Mouse (Mus musculus) neural tube, embryonic 11.5 days (tissue): ENCODE measurements around the gene Arhgef38. TPM values are rescaled to one million over a fixed set of nuclear protein-coding genes. Genes with fewer than 3 reads are reported as not detected.

Experiments used
- ATAC-seq: fragments of 200-750 bp; cut with Nextera tagmentation; 2 replicates; pipeline ENCODE4 v1.8.0; 2017; ENCODE audit warnings: moderate number of reproducible peaks, mild to moderate bottlenecking, moderate TSS enrichment, moderate library complexity; ENCODE audit not compliant: insufficient read depth, low FRiP score, low TSS enrichment
- DNase-seq: peaks from one replicate; pipeline ENCODE4 v3.0.0-alpha.2; 2015; ENCODE audit warnings: low spot score
- H3K27ac ChIP-seq: fragments of 300-500 bp; sonication (generic); 2 replicates; pipeline ENCODE4 v1.5.1; 2014; ENCODE audit warnings: low read depth, mild to moderate bottlenecking, low read length
- H3K27me3 ChIP-seq: fragments of 300-500 bp; sonication (generic); 2 replicates; pipeline ENCODE4 v1.6.1; 2014; ENCODE audit warnings: mild to moderate bottlenecking, low read length, mixed read lengths; ENCODE audit not compliant: control insufficient read depth, insufficient read depth
- H3K36me3 ChIP-seq: fragments of 300-500 bp; sonication (generic); 2 replicates; pipeline ENCODE4 v1.6.1; 2014; ENCODE audit warnings: mild to moderate bottlenecking, low read length, moderate library complexity, mixed read lengths; ENCODE audit not compliant: control insufficient read depth, insufficient read depth
- H3K4me1 ChIP-seq: fragments of 300-500 bp; sonication (generic); 2 replicates; pipeline ENCODE4 v1.6.1; 2014; ENCODE audit warnings: low read length, mixed read lengths; ENCODE audit not compliant: control insufficient read depth, insufficient read depth
- H3K4me2 ChIP-seq: fragments of 300-500 bp; sonication (generic); 2 replicates; pipeline ENCODE4 v1.6.1; 2014; ENCODE audit warnings: low read depth, mild to moderate bottlenecking, moderate library complexity
- H3K4me3 ChIP-seq: fragments of 300-500 bp; sonication (generic); 2 replicates; pipeline ENCODE4 v1.5.1; 2014; ENCODE audit warnings: low read depth, low read length
- H3K9ac ChIP-seq: fragments of 300-500 bp; sonication (generic); 2 replicates; pipeline ENCODE4 v1.6.1; 2014; ENCODE audit warnings: mild to moderate bottlenecking, low read length
- H3K9me3 ChIP-seq: fragments of 300-500 bp; sonication (generic); 2 replicates; pipeline ENCODE4 v1.6.1; 2016; ENCODE audit warnings: low read length; ENCODE audit not compliant: control insufficient read depth
- WGBS: fragments of 180-500 bp; shearing (Covaris S2); extraction: QIAGEN DNeasy Blood & Tissue Kit; methylation state at CpG from one replicate; pipeline ENCODE4 v1.1.7; 2014; 5-methylcytosine and 5-hydroxymethylcytosine counted together
- polyA plus RNA-seq: library from polyadenylated mRNA; unstranded; fragments of >200 nt; fragmentation: Nextera tagmentation; extraction: Ambion mirVana; gene quantifications from 2 replicates; pipeline ENCODE4 v1.2.1, GENCODE M21; 2014

Gene Arhgef38
- polyA plus RNA-seq, 1 experiment from 2014 or later: not detected

- no peak for ATAC-seq
- 69% methylated on average over 12 of the region's 12 CpGs for WGBS
- Histone ChIP-seq H3K9ac (no peak overlapping the region), H3K27me3 (no peaks in the 10 kb centered on the region), H3K36me3 (no peaks in the 10 kb centered on the region), H3K4me3 (no peak overlapping the region), H3K4me1 (no peaks in the 10 kb centered on the region), H3K4me2 (no peak overlapping the region), H3K27ac (no peak overlapping the region), H3K9me3 (no peaks in the 10 kb centered on the region)
- no peak for DNase-seq
Measured at GRCm38 (mm10) chr3:133176033-133176750, 58.6 kb downstream of the Arhgef38 start.

GRCm38 (mm10) chr3:133172291-133172690 lies 62.5 kb downstream of the Arhgef38 start:
- no peak overlapping the region for H3K4me3 ChIP-seq
- ATAC-seq (no peak), DNase-seq (no peak)
- no peaks in the 10 kb centered on the region for H3K27me3 ChIP-seq
- H3K27ac ChIP-seq: no peak overlapping the region
- H3K4me2 ChIP-seq: no peak overlapping the region
- WGBS: 91% methylated on average over 4 of the region's 4 CpGs
- no peaks in the 10 kb centered on the region for H3K9me3 ChIP-seq
- H3K4me1 ChIP-seq: no peaks in the 10 kb centered on the region
- no peaks in the 10 kb centered on the region for H3K36me3 ChIP-seq
- no peak overlapping the region for H3K9ac ChIP-seq

GRCm38 (mm10) chr3:133169737-133170136 lies 65.0 kb downstream of the Arhgef38 start:
- Histone ChIP-seq H3K27me3 (no peaks in the 10 kb centered on the region), H3K9me3 (no peaks in the 10 kb centered on the region), H3K4me2 (no peak overlapping the region), H3K27ac (no peak overlapping the region), H3K4me1 (no peaks in the 10 kb centered on the region), H3K4me3 (no peak overlapping the region), H3K9ac (no peak overlapping the region), H3K36me3 (no peaks in the 10 kb centered on the region)
- 91% methylated on average over 7 of the region's 7 CpGs for WGBS
- DNase-seq (no peak), ATAC-seq (no peak)

- no peaks in the 10 kb centered on the region for H3K27me3 ChIP-seq
- no peaks in the 10 kb centered on the region for H3K36me3 ChIP-seq
- H3K4me1 ChIP-seq: no peaks in the 10 kb centered on the region
- H3K9ac ChIP-seq: no peak overlapping the region
- H3K4me2 ChIP-seq: no peak overlapping the region
- no peak overlapping the region for H3K4me3 ChIP-seq
- 80% methylated on average over 6 of the region's 6 CpGs for WGBS
- DNase-seq (no peak), ATAC-seq (no peak)
- H3K9me3 ChIP-seq: no peaks in the 10 kb centered on the region
- H3K27ac ChIP-seq: no peak overlapping the region
Measured at GRCm38 (mm10) chr3:133167550-133167949, 67.2 kb downstream of the Arhgef38 start.

- no peaks in the 10 kb centered on the region for H3K9me3 ChIP-seq
- ATAC-seq: no peak
- H3K4me3 ChIP-seq: no peak overlapping the region
- 50% methylated on average over 1 of the region's 1 CpGs for WGBS
- no peaks in the 10 kb centered on the region for H3K36me3 ChIP-seq
- no peak overlapping the region for H3K27ac ChIP-seq
- DNase-seq: no peak
- H3K9ac ChIP-seq: no peak overlapping the region
- H3K4me2 ChIP-seq: no peak overlapping the region
- H3K27me3 ChIP-seq: no peaks in the 10 kb centered on the region
- no peaks in the 10 kb centered on the region for H3K4me1 ChIP-seq
Measured at GRCm38 (mm10) chr3:133165130-133165529, 69.6 kb downstream of the Arhgef38 start.

GRCm38 (mm10) chr3:133163913-133164406 lies 70.8 kb downstream of the Arhgef38 start:
- Histone ChIP-seq H3K9me3 (no peaks in the 10 kb centered on the region), H3K4me2 (no peak overlapping the region), H3K4me3 (no peak overlapping the region), H3K27ac (no peak overlapping the region), H3K36me3 (no peaks in the 10 kb centered on the region), H3K9ac (no peak overlapping the region), H3K4me1 (no peaks in the 10 kb centered on the region), H3K27me3 (no peaks in the 10 kb centered on the region)
- ATAC-seq (no peak), DNase-seq (no peak)
- 94% methylated on average over 6 of the region's 6 CpGs for WGBS

- Histone ChIP-seq H3K4me2 (no peak overlapping the region), H3K27ac (no peak overlapping the region), H3K4me1 (no peaks in the 10 kb centered on the region), H3K4me3 (no peak overlapping the region), H3K36me3 (no peaks in the 10 kb centered on the region), H3K27me3 (no peaks in the 10 kb centered on the region), H3K9me3 (no peaks in the 10 kb centered on the region), H3K9ac (no peak overlapping the region)
- 71% methylated on average over 7 of the region's 7 CpGs for WGBS
- no peak for DNase-seq
- peak; percentile 45; the same call in 1 of the 2 replicates for ATAC-seq
Measured at GRCm38 (mm10) chr3:133163174-133163573, 71.6 kb downstream of the Arhgef38 start.

- WGBS: 93% methylated on average over 1 of the region's 1 CpGs
- no peak overlapping the region for H3K4me3 ChIP-seq
- DNase-seq: no peak
- H3K27ac ChIP-seq: no peak overlapping the region
- no peak overlapping the region for H3K9ac ChIP-seq
- H3K4me1 ChIP-seq: no peaks in the 10 kb centered on the region
- no peaks in the 10 kb centered on the region for H3K27me3 ChIP-seq
- H3K9me3 ChIP-seq: no peaks in the 10 kb centered on the region
- no peak for ATAC-seq
- H3K36me3 ChIP-seq: no peaks in the 10 kb centered on the region
- no peak overlapping the region for H3K4me2 ChIP-seq
Measured at GRCm38 (mm10) chr3:133161407-133161806, 73.3 kb downstream of the Arhgef38 start.

GRCm38 (mm10) chr3:133158260-133158659 lies 76.5 kb downstream of the Arhgef38 start:
- no peak overlapping the region for H3K4me2 ChIP-seq
- no peak overlapping the region for H3K27ac ChIP-seq
- WGBS: 84% methylated on average over 5 of the region's 5 CpGs
- H3K4me3 ChIP-seq: no peak overlapping the region
- no peaks in the 10 kb centered on the region for H3K27me3 ChIP-seq
- H3K4me1 ChIP-seq: no peaks in the 10 kb centered on the region
- no peaks in the 10 kb centered on the region for H3K36me3 ChIP-seq
- no peaks in the 10 kb centered on the region for H3K9me3 ChIP-seq
- no peak for DNase-seq
- no peak for ATAC-seq
- H3K9ac ChIP-seq: no peak overlapping the region
